Mouse (Mus musculus) CD4-positive helper T cell, adult 2 months (primary cell): ENCODE data around the gene Sprr2h.

Experiments used
- DNase-seq: peaks from one replicate; pipeline ENCODE4 v3.0.0-alpha.2; 2012; ENCODE audit warnings: low read depth, missing footprints, low spot score

Gene Sprr2h

GRCm38 (mm10) chr3:92385385-92385784 is at the start of gene Sprr2h:
Sprr2h (plus strand) TSS chr3:92385685.
- DNase-seq: no peak

- no peak for DNase-seq
These were observed 49.2 kb upstream of the Sprr2h start for GRCm38 (mm10) chr3:92336278-92336677.

GRCm38 (mm10) chr3:92338840-92339239 is 46.6 kb upstream of the Sprr2h start, which contains the start of gene Sprr2d:
Sprr2d (plus strand) TSS chr3:92339140.
- no peak for DNase-seq

GRCm38 (mm10) chr3:92351843-92352242 is 33.6 kb upstream of the Sprr2h start, which contains the start of gene Sprr2e:
Sprr2e (plus strand) TSS chr3:92352143.
- DNase-seq: no peak

- DNase-seq: no peak
These were observed 23.9 kb upstream of the Sprr2h start for GRCm38 (mm10) chr3:92361619-92362018.

GRCm38 (mm10) chr3:92364887-92365286 is 20.6 kb upstream of the Sprr2h start, which contains the start of gene Sprr2f:
Sprr2f (plus strand) TSS chr3:92365187.
- DNase-seq: no peak

- no peak for DNase-seq
These were observed 11.9 kb upstream of the Sprr2h start for GRCm38 (mm10) chr3:92373613-92374012.

- no peak for DNase-seq
These were observed 8.8 kb downstream of the Sprr2h start for GRCm38 (mm10) chr3:92394301-92394700.

GRCm38 (mm10) chr3:92407691-92408090 is 22.2 kb downstream of the Sprr2h start, which contains the start of gene Sprr2i:
Sprr2i (plus strand) TSS chr3:92407991.
- no peak for DNase-seq

GRCm38 (mm10) chr3:92417782-92418181 is 32.3 kb downstream of the Sprr2h start, which contains the start of gene Sprr2j-ps:
Sprr2j-ps (plus strand) TSS chr3:92418082.
- no peak for DNase-seq

- no peak for DNase-seq
These were observed 43.8 kb downstream of the Sprr2h start, which contains the start of gene Gm9774 for GRCm38 (mm10) chr3:92429323-92429722. Gm9774 (minus strand) TSS chr3:92429423.

- DNase-seq: no peak
These were observed 46.8 kb downstream of the Sprr2h start, which contains the start of gene Sprr2k for GRCm38 (mm10) chr3:92432282-92432681. Sprr2k (plus strand) TSS chr3:92432582.
